Mouse (Mus musculus): ENCODE results near the gene Eef1akmt2. TPM values are rescaled to one million over a fixed set of nuclear protein-coding genes. Genes with fewer than 3 reads are reported as not detected.

The Eef1akmt2 gene
- polyA plus RNA-seq, 1 experiment: 38.1 TPM

GRCm38 (mm10) chr7:132806926-132807857 lies 45.3 kb downstream of the Eef1akmt2 start:
- no peak overlapping the region for H3K4me3 ChIP-seq (ENCODE audit: insufficient read depth, low read length)
- H3K4me1 ChIP-seq (ENCODE audit: control insufficient read depth, insufficient read depth, low read length): peaks cover 3% of the 10 kb centered on the region; the same call in 1 of the 2 replicates
- TF ChIP-seq CTCF (IDR thresholded peaks at IDR 0.05; ENCODE audit: borderline replicate concordance, insufficient read depth, low read length): no peak
- no peak for TF ChIP-seq POLR2A (IDR thresholded peaks at IDR 0.05; ENCODE audit: low read depth, low read length)
- no peak overlapping the region for H3K27ac ChIP-seq (ENCODE audit: insufficient read depth, low read length)

GRCm38 (mm10) chr7:132806286-132806685 lies 46.2 kb downstream of the Eef1akmt2 start:
- no peak overlapping the region for H3K27ac ChIP-seq (ENCODE audit: insufficient read depth, low read length)
- H3K4me1 ChIP-seq (ENCODE audit: control insufficient read depth, insufficient read depth, low read length): peaks cover 3% of the 10 kb centered on the region; the same call in 1 of the 2 replicates
- TF ChIP-seq POLR2A (IDR thresholded peaks at IDR 0.05; ENCODE audit: low read depth, low read length) (no peak), CTCF (IDR thresholded peaks at IDR 0.05; ENCODE audit: borderline replicate concordance, insufficient read depth, low read length) (no peak)
- no peak overlapping the region for H3K4me3 ChIP-seq (ENCODE audit: insufficient read depth, low read length)

- H3K4me1 ChIP-seq (ENCODE audit: control insufficient read depth, insufficient read depth, low read length): peaks cover 3% of the 10 kb centered on the region; the same call in 1 of the 2 replicates
- no peak overlapping the region for H3K27ac ChIP-seq (ENCODE audit: insufficient read depth, low read length)
Observed at GRCm38 (mm10) chr7:132804951-132805350, 47.5 kb downstream of the Eef1akmt2 start.

GRCm38 (mm10) chr7:132804461-132804860 lies 48.0 kb downstream of the Eef1akmt2 start:
- Histone ChIP-seq H3K4me3 (ENCODE audit: insufficient read depth, low read length) (no peak overlapping the region), H3K27ac (ENCODE audit: insufficient read depth, low read length) (no peak overlapping the region), H3K4me1 (ENCODE audit: control insufficient read depth, insufficient read depth, low read length) (no peaks in the 10 kb centered on the region)
- TF ChIP-seq CTCF (IDR thresholded peaks at IDR 0.05; ENCODE audit: borderline replicate concordance, insufficient read depth, low read length) (no peak), POLR2A (IDR thresholded peaks at IDR 0.05; ENCODE audit: low read depth, low read length) (no peak)

More at GRCm38 (mm10) chr7:132804951-132805350, 47.5 kb downstream of the Eef1akmt2 start:
- no peak overlapping the region for H3K4me3 ChIP-seq (ENCODE audit: insufficient read depth, low read length)
- TF ChIP-seq CTCF (IDR thresholded peaks at IDR 0.05; ENCODE audit: borderline replicate concordance, insufficient read depth, low read length) (no peak), POLR2A (IDR thresholded peaks at IDR 0.05; ENCODE audit: low read depth, low read length) (no peak)

- no peak overlapping the region for H3K27ac ChIP-seq (ENCODE audit: insufficient read depth, low read length)
- TF ChIP-seq CTCF (IDR thresholded peaks at IDR 0.05; ENCODE audit: borderline replicate concordance, insufficient read depth, low read length) (no peak), POLR2A (IDR thresholded peaks at IDR 0.05; ENCODE audit: low read depth, low read length) (no peak)
- H3K4me3 ChIP-seq (ENCODE audit: insufficient read depth, low read length): no peak overlapping the region
- H3K4me1 ChIP-seq (ENCODE audit: control insufficient read depth, insufficient read depth, low read length): no peaks in the 10 kb centered on the region
Observed at GRCm38 (mm10) chr7:132803962-132804361, 48.5 kb downstream of the Eef1akmt2 start.

- no peaks in the 10 kb centered on the region for H3K4me1 ChIP-seq (ENCODE audit: control insufficient read depth, insufficient read depth, low read length)
- no peak overlapping the region for H3K4me3 ChIP-seq (ENCODE audit: insufficient read depth, low read length)
- no peak for TF ChIP-seq CTCF (IDR thresholded peaks at IDR 0.05; ENCODE audit: borderline replicate concordance, insufficient read depth, low read length)
- H3K27ac ChIP-seq (ENCODE audit: insufficient read depth, low read length): no peak overlapping the region
Observed at GRCm38 (mm10) chr7:132803336-132803735, 49.1 kb downstream of the Eef1akmt2 start.

- TF ChIP-seq POLR2A (IDR thresholded peaks at IDR 0.05; ENCODE audit: low read depth, low read length) (no peak), CTCF (IDR thresholded peaks at IDR 0.05; ENCODE audit: borderline replicate concordance, insufficient read depth, low read length) (no peak)
Observed at GRCm38 (mm10) chr7:132802691-132803090, 49.8 kb downstream of the Eef1akmt2 start.

GRCm38 (mm10) chr7:132802066-132802465 lies 50.4 kb downstream of the Eef1akmt2 start:
- H3K4me3 ChIP-seq (ENCODE audit: insufficient read depth, low read length): no peak overlapping the region
- H3K27ac ChIP-seq (ENCODE audit: insufficient read depth, low read length): no peak overlapping the region
- TF ChIP-seq POLR2A (IDR thresholded peaks at IDR 0.05; ENCODE audit: low read depth, low read length): no peak
- TF ChIP-seq CTCF (IDR thresholded peaks at IDR 0.05; ENCODE audit: borderline replicate concordance, insufficient read depth, low read length): no peak
- H3K4me1 ChIP-seq (ENCODE audit: control insufficient read depth, insufficient read depth, low read length): no peaks in the 10 kb centered on the region

More at GRCm38 (mm10) chr7:132802691-132803090, 49.8 kb downstream of the Eef1akmt2 start:
- Histone ChIP-seq H3K27ac (ENCODE audit: insufficient read depth, low read length) (no peak overlapping the region), H3K4me3 (ENCODE audit: insufficient read depth, low read length) (no peak overlapping the region), H3K4me1 (ENCODE audit: control insufficient read depth, insufficient read depth, low read length) (no peaks in the 10 kb centered on the region)

GRCm38 (mm10) chr7:132801509-132801908 lies 51.0 kb downstream of the Eef1akmt2 start:
- TF ChIP-seq CTCF (IDR thresholded peaks at IDR 0.05; ENCODE audit: borderline replicate concordance, insufficient read depth, low read length) (no peak), POLR2A (IDR thresholded peaks at IDR 0.05; ENCODE audit: low read depth, low read length) (no peak)
- H3K4me3 ChIP-seq (ENCODE audit: insufficient read depth, low read length): no peak overlapping the region
- no peaks in the 10 kb centered on the region for H3K4me1 ChIP-seq (ENCODE audit: control insufficient read depth, insufficient read depth, low read length)
- no peak overlapping the region for H3K27ac ChIP-seq (ENCODE audit: insufficient read depth, low read length)

GRCm38 (mm10) chr7:132800868-132801267 lies 51.6 kb downstream of the Eef1akmt2 start:
- TF ChIP-seq CTCF (IDR thresholded peaks at IDR 0.05; ENCODE audit: borderline replicate concordance, insufficient read depth, low read length): no peak
- no peak for TF ChIP-seq POLR2A (IDR thresholded peaks at IDR 0.05; ENCODE audit: low read depth, low read length)
- Histone ChIP-seq H3K4me3 (ENCODE audit: insufficient read depth, low read length) (no peak overlapping the region), H3K27ac (ENCODE audit: insufficient read depth, low read length) (no peak overlapping the region), H3K4me1 (ENCODE audit: control insufficient read depth, insufficient read depth, low read length) (no peaks in the 10 kb centered on the region)
